Mouse (Mus musculus) cortical plate, adult 2 months (tissue): Measurements from ENCODE around the gene Echs1.

Experiments used
- CTCF ChIP-seq: fragments of 200-500 bp; IDR thresholded peaks from 2 replicates; pipeline ENCODE4 v1.5.1; 2011; ENCODE audit warnings: mild to moderate bottlenecking, control low read depth, low read length; ENCODE audit not compliant: insufficient read depth; ENCODE audit errors: extremely low read depth
- POLR2A ChIP-seq: fragments of 200-500 bp; IDR thresholded peaks from 2 replicates; pipeline ENCODE4 v1.6.1; 2011; ENCODE audit warnings: mild to moderate bottlenecking, low read length, control low read depth; ENCODE audit not compliant: insufficient read depth; ENCODE audit errors: extremely low read depth

- TF ChIP-seq POLR2A = peak; percentile 77
- TF ChIP-seq CTCF = peak; percentile 28; the same call in 1 of the 2 replicates
Observed at GRCm38 (mm10) chr7:140082242-140082678, 34.0 kb downstream of the Echs1 start, which contains the start of gene Caly.
